Mouse (Mus musculus) CH12.LX (cell line): Measurements from ENCODE around the gene Cmip. TPM values are rescaled to one million over a fixed set of nuclear protein-coding genes. Genes with fewer than 3 reads are reported as not detected.

Experiments
- DNase-seq: peaks from one replicate; pipeline ENCODE4 v3.0.0-alpha.2; 2013; ENCODE audit errors: extremely low read depth
- H3K27ac ChIP-seq: 2 replicates; pipeline ENCODE4 v1.5.1; 2012; ENCODE audit warnings: low read depth, mild to moderate bottlenecking, control low read depth, moderate library complexity; ENCODE audit not compliant: insufficient read depth
- H3K27me3 ChIP-seq: replicated peaks from 2 replicates; pipeline ENCODE3; 2012; ENCODE audit warnings: inconsistent platforms
- H3K36me3 ChIP-seq, 2 experiments: replicated peaks in 1 of 2; 2 replicates each; pipeline versions ENCODE3 to v1.6.1; 2012; ENCODE audit warnings: inconsistent platforms in 1 of 2, low read length in 1 of 2, mild to moderate bottlenecking in 1 of 2, mixed read lengths in 1 of 2, moderate library complexity in 1 of 2; ENCODE audit not compliant: control insufficient read depth in 1 of 2, insufficient read depth in 1 of 2
- H3K4me1 ChIP-seq, 2 experiments: 2 replicates each; pipeline ENCODE4 v1.6.1; 2012; ENCODE audit warnings: inconsistent platforms in 1 of 2, moderate library complexity in 1 of 2; ENCODE audit not compliant: insufficient read depth in 2 of 2, control insufficient read depth in 1 of 2
- H3K4me2 ChIP-seq: 2 replicates; pipeline ENCODE4 v1.6.1; 2012; ENCODE audit warnings: low read depth, mild to moderate bottlenecking, control low read depth; ENCODE audit not compliant: poor library complexity, insufficient read depth, severe bottlenecking
- H3K4me3 ChIP-seq, 3 experiments: fragments of 150-350 bp in 1 of 3; sonication (generic) in 1 of 3; replicated peaks in 1 of 3; 2 replicates each; pipeline versions ENCODE3 to v1.5.1; 2011 to 2012; ENCODE audit warnings: low read depth in 2 of 3, low read length in 2 of 3, mild to moderate bottlenecking in 2 of 3, moderate library complexity in 2 of 3, control low read depth in 1 of 3, improper control_type of control experiment in 1 of 3, inconsistent platforms in 1 of 3, mixed read lengths in 1 of 3; ENCODE audit not compliant: poor library complexity in 1 of 3
- H3K79me2 ChIP-seq: replicated peaks from 2 replicates; pipeline ENCODE4 v1.6.1; 2012; ENCODE audit warnings: mild to moderate bottlenecking, moderate library complexity; ENCODE audit not compliant: control insufficient read depth, poor library complexity, insufficient read depth, severe bottlenecking; ENCODE audit errors: extremely low read depth
- H3K9ac ChIP-seq: 2 replicates; pipeline ENCODE4 v1.6.1; 2012; ENCODE audit warnings: low read depth, mild to moderate bottlenecking, control low read depth, moderate library complexity; ENCODE audit not compliant: insufficient read depth
- H3K9me3 ChIP-seq: replicated peaks from 2 replicates; pipeline ENCODE3; 2012; ENCODE audit warnings: low read length, inconsistent platforms, mixed read lengths
- BHLHE40 ChIP-seq: IDR thresholded peaks from 2 replicates; pipeline ENCODE4 v1.6.1; 2011; ENCODE audit warnings: mild to moderate bottlenecking, low read depth, low read length, improper control_type of control experiment
- CTCF ChIP-seq, 2 experiments: IDR thresholded peaks in 1 of 2; conservative IDR thresholded peaks in 1 of 2; 2 replicates each; pipeline ENCODE4 v1.5.1; 2011 to 2012; ENCODE audit warnings: low read depth in 2 of 2, low read length in 2 of 2, improper control_type of control experiment in 1 of 2, inconsistent platforms in 1 of 2, mild to moderate bottlenecking in 1 of 2, moderate library complexity in 1 of 2
- E2F4 ChIP-seq: IDR thresholded peaks from 2 replicates; pipeline ENCODE4 v1.6.1; 2011; ENCODE audit warnings: low read depth, low read length, improper control_type of control experiment; ENCODE audit not compliant: insufficient replicate concordance
- GABPA ChIP-seq: IDR thresholded peaks from 2 replicates; pipeline ENCODE4 v1.6.1; 2012; ENCODE audit warnings: low read depth, low read length, improper control_type of control experiment, inconsistent platforms; ENCODE audit not compliant: insufficient replicate concordance
- HCFC1 ChIP-seq: IDR thresholded peaks from 2 replicates; pipeline ENCODE4 v1.6.1; 2012; ENCODE audit warnings: low read depth, mild to moderate bottlenecking, inconsistent platforms, low read length, improper control_type of control experiment
- JUN ChIP-seq: IDR thresholded peaks from 2 replicates; pipeline ENCODE4 v1.6.1; 2011; ENCODE audit warnings: low read depth, mild to moderate bottlenecking, low read length, improper control_type of control experiment, moderate library complexity; ENCODE audit not compliant: insufficient read depth
- KAT2A ChIP-seq: IDR thresholded peaks from 2 replicates; pipeline ENCODE4 v1.6.1; 2012; ENCODE audit warnings: low read length, improper control_type of control experiment, inconsistent platforms; ENCODE audit not compliant: insufficient replicate concordance
- MAX ChIP-seq: IDR thresholded peaks from 2 replicates; pipeline ENCODE4 v1.6.1; 2011; ENCODE audit warnings: low read length, improper control_type of control experiment
- MAZ ChIP-seq: IDR thresholded peaks from 2 replicates; pipeline ENCODE4 v1.6.1; 2012; ENCODE audit warnings: low read depth, mild to moderate bottlenecking, inconsistent platforms, low read length, improper control_type of control experiment, moderate library complexity
- MXI1 ChIP-seq: IDR thresholded peaks from 2 replicates; pipeline ENCODE4 v1.6.1; 2011; ENCODE audit warnings: mild to moderate bottlenecking, low read depth, low read length, improper control_type of control experiment
- MYC ChIP-seq: IDR thresholded peaks from 2 replicates; pipeline ENCODE4 v1.6.1; 2011; ENCODE audit warnings: low read depth, mild to moderate bottlenecking, improper control_type of control experiment, low read length
- NRF1 ChIP-seq: IDR thresholded peaks from 2 replicates; pipeline ENCODE4 v1.6.1; 2014; ENCODE audit warnings: low read depth, mild to moderate bottlenecking, inconsistent platforms, low read length, improper control_type of control experiment, moderate library complexity
- POLR2A ChIP-seq: IDR thresholded peaks from 2 replicates; pipeline ENCODE4 v1.6.1; 2011; ENCODE audit warnings: low read depth, mild to moderate bottlenecking, improper control_type of control experiment, low read length
- POLR2AphosphoS2 ChIP-seq: IDR thresholded peaks from 2 replicates; pipeline ENCODE4 v1.6.1; 2011; ENCODE audit warnings: low read depth, low read length, improper control_type of control experiment
- RAD21 ChIP-seq: IDR thresholded peaks from 2 replicates; pipeline ENCODE4 v1.6.1; 2011; ENCODE audit warnings: low read depth, mild to moderate bottlenecking, low read length, improper control_type of control experiment, moderate library complexity
- RCOR1 ChIP-seq: conservative IDR thresholded peaks from 2 replicates; pipeline ENCODE4 v1.6.1; 2012; ENCODE audit warnings: low read depth, mild to moderate bottlenecking, inconsistent platforms, low read length, improper control_type of control experiment
- SIN3A ChIP-seq: IDR thresholded peaks from 2 replicates; pipeline ENCODE4 v1.6.1; 2012; ENCODE audit warnings: low read length, improper control_type of control experiment, inconsistent platforms
- TBP ChIP-seq: conservative IDR thresholded peaks from 2 replicates; pipeline ENCODE4 v1.6.1; 2011; ENCODE audit warnings: low read depth, low read length, improper control_type of control experiment
- TCF12 ChIP-seq: IDR thresholded peaks from 2 replicates; pipeline ENCODE4 v1.6.1; 2014; ENCODE audit warnings: low read depth, mild to moderate bottlenecking, inconsistent platforms, low read length, improper control_type of control experiment
- UBTF ChIP-seq: IDR thresholded peaks from 2 replicates; pipeline ENCODE4 v1.6.1; 2012; ENCODE audit warnings: low read depth, mild to moderate bottlenecking, inconsistent platforms, low read length, improper control_type of control experiment, moderate library complexity
- USF1 ChIP-seq: IDR thresholded peaks from 2 replicates; pipeline ENCODE4 v1.6.1; 2014; ENCODE audit warnings: low read depth, mild to moderate bottlenecking, inconsistent platforms, low read length, improper control_type of control experiment
- ZC3H11A ChIP-seq: IDR thresholded peaks from 2 replicates; pipeline ENCODE4 v1.6.1; 2012; ENCODE audit warnings: low read depth, mild to moderate bottlenecking, inconsistent platforms, low read length, improper control_type of control experiment
- ZMIZ1 ChIP-seq: IDR thresholded peaks from 2 replicates; pipeline ENCODE4 v1.6.1; 2012; ENCODE audit warnings: low read depth, mild to moderate bottlenecking, inconsistent platforms, low read length, improper control_type of control experiment
- ZNF384 ChIP-seq: IDR thresholded peaks from 2 replicates; pipeline ENCODE4 v1.6.1; 2012; ENCODE audit warnings: low read depth, low read length, improper control_type of control experiment, inconsistent platforms
- dilution Hi-C: fragments of 300-500 bp; cut with MboI; formaldehyde crosslinking; loops from 2 replicates; pipeline ENCODE4 v1.14.3; 2020; ENCODE audit warnings: low sequenced_read_pairs; ENCODE audit not compliant: extremely low pct_unique_long_range_greater_than_20kb, extremely low pct_ligation_motif_present
- in situ Hi-C: fragments of 300-500 bp; cut with MboI; formaldehyde crosslinking; loops from 3 replicates; pipeline ENCODE4 v1.14.3; 2019; ENCODE audit warnings: low sequenced_read_pairs, low pct_ligation_motif_present, low pct_unique_long_range_greater_than_20kb, mixed read lengths
- polyA plus RNA-seq: library from polyadenylated mRNA; unstranded; fragments of >175 nt; gene quantifications from 2 replicates; pipeline ENCODE4 v1.2.1, GENCODE M21; 2012; ENCODE audit warnings: low read depth; ENCODE audit not compliant: insufficient read length
- total RNA-seq, 2 experiments: library from RNA; depleted of rRNA; stranded (reverse); fragments of 300-350 nt in 1 of 2; fragments of >200 nt in 1 of 2; gene quantifications; 2 replicates each; pipeline ENCODE4 v1.2.3; 2012 to 2014

The Cmip gene
- total and polyA plus RNA-seq, 3 experiments = 5.2 to 39.0 (median 16.5) TPM

DNA sequence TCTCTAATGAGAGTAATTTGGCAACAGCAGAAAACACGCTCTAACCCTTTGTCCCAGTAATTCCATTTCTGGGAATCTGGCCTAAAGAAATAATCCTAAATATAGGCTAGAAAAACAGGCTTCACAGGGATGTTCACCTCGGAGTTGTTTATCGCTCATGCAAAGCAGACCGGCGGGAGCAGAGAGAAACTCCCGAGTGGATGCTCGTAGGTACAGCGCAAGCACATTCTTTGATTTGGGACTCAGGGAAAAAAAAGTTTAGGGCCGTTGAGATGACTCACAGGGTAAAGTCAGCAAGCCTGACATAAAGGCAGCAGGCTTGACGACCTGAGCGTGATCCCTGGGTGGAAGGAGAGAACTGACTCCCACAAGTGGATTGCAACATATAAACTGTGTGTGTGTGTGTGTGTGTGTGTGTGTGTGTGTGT, 116.2 kb downstream of the Cmip start:
- in situ Hi-C loops (no loop called here), dilution Hi-C loops (no loop called here)
- no peak for DNase-seq
- Histone ChIP-seq H3K4me1 (peaks cover 10 to 50% of the 10 kb centered on the region in 2 experiments; a peak in 3 of 4 replicates), H3K9ac (no peak overlapping the region), H3K27me3 (no peaks in the 10 kb centered on the region), H3K36me3 (peaks cover 2 to 58% of the 10 kb centered on the region in 2 experiments), H3K79me2 (no peaks in the 10 kb centered on the region), H3K4me2 (no peak overlapping the region), H3K27ac (no peak overlapping the region), H3K9me3 (no peaks in the 10 kb centered on the region), H3K4me3 (no peak overlapping the region)
- TF ChIP-seq HCFC1 (no peak), ZMIZ1 (no peak), JUN (no peak), BHLHE40 (no peak), MXI1 (no peak), POLR2AphosphoS2 (no peak), GABPA (no peak), CTCF (conservative IDR thresholded peaks at IDR 0.05 in 1 of 2, IDR thresholded peaks at IDR 0.05 in 1 of 2; ENCODE audit: low read depth in 2 of 2, low read length in 2 of 2) (no peak), NRF1 (no peak), MAX (no peak), POLR2A (no peak), RAD21 (no peak), RCOR1 (no peak), UBTF (no peak), MAZ (no peak), SIN3A (no peak), TCF12 (no peak), KAT2A (no peak), E2F4 (no peak)

DNA sequence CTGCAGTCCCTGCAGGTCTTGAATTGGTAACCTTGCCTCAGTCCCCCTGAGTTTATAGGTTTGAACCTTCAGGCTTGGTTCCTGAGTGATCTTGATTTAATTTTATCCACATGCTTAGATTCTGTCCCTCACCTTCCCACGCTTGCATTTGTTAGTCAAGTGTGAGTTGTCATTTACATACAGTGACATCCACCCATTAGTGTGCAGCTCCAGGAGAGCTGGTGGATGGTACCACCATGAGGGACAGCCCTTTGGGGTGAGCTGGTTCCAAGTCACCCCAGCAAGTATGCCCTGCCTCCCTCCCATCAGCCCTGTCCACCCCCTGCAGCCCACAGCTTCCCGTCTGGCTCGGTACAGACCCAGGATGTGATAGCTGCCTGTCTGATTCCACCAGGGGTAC, 117.2 kb downstream of the Cmip start:
- Histone ChIP-seq H3K4me2 (no peak overlapping the region), H3K36me3 (peaks cover 2 to 67% of the 10 kb centered on the region in 2 experiments), H3K4me1 (peaks cover 8 to 49% of the 10 kb centered on the region in 2 experiments; a peak in 3 of 4 replicates), H3K4me3 (no peak overlapping the region), H3K79me2 (no peaks in the 10 kb centered on the region), H3K9ac (no peak overlapping the region), H3K9me3 (no peaks in the 10 kb centered on the region), H3K27me3 (no peaks in the 10 kb centered on the region), H3K27ac (no peak overlapping the region)
- dilution Hi-C loops (no loop called here), in situ Hi-C loops (no loop called here)
- DNase-seq = no peak
- TF ChIP-seq MYC (no peak), JUN (no peak), TBP (no peak), KAT2A (no peak), ZNF384 (no peak), CTCF (conservative IDR thresholded peaks at IDR 0.05 in 1 of 2, IDR thresholded peaks at IDR 0.05 in 1 of 2; ENCODE audit: low read depth in 2 of 2, low read length in 2 of 2) (no peak), USF1 (no peak), MAX (no peak), ZC3H11A (no peak), MXI1 (no peak)
